Mouse (Mus musculus) ES-Bruce4 (cell line): ENCODE measurements around the gene Fam170b.

Experiments
- CTCF ChIP-seq: IDR thresholded peaks from one replicate; pipeline ENCODE4 v1.8.1; 2011; ENCODE audit warnings: low read depth, low read length
- POLR2A ChIP-seq: IDR thresholded peaks from one replicate; pipeline ENCODE4 v1.8.1; 2011; ENCODE audit warnings: low read length; ENCODE audit not compliant: insufficient read depth

- TF ChIP-seq CTCF: no peak
- no peak for TF ChIP-seq POLR2A
Measured at GRCm38 (mm10) chr14:32880332-32880731, 46.6 kb downstream of the Fam170b start.
